Mouse (Mus musculus): ENCODE measurements at regions not wholly inside any gene's neighbourhood (a gene's known extent, or its start where the extent isn't known, plus 50 kb on each side); places are given as distances from the start of the nearest gene placed in this dataset.

DNA sequence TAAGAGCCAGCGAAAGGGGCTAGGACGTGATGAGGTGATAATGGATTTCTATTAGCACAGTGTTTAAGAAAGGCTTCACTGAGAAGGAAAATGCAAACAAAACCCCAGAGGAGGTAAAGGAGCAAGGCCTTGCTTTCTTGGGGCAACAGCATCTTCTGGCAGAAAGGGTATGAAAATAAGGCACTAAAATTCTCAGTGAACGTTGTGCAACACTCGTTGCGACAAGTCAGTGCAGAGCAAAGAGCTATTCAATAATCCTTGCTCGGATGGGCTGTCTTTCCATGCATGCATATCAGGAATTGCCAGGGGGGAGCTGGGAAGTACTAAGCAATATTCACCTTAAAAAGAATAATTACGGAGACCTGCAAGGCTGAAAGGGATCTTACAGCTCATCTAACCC lies 479.6 kb upstream of the 4930412O13Rik start:
- TF ChIP-seq CTCF (IDR thresholded peaks at IDR 0.05; ENCODE audit: borderline replicate concordance, control insufficient read depth, extremely low read depth, insufficient read depth, low read length, poor library complexity) (no peak), POLR2A (IDR thresholded peaks at IDR 0.05; ENCODE audit: control insufficient read depth, extremely low read depth, insufficient read depth, low read length, poor library complexity) (no peak)
